Mouse (Mus musculus): ENCODE results near the gene Khdc4. TPM values are rescaled to one million over a fixed set of nuclear protein-coding genes. Genes with fewer than 3 reads are reported as not detected.
A peak's percentile ranks its signal among the peaks of the same experiment; 100 is the strongest.

The Khdc4 gene
- polyA plus RNA-seq, 1 experiment from 2014 or later: 71.4 TPM

- H3K36me3 ChIP-seq (ENCODE audit: insufficient read depth, low read length): no peaks in the 10 kb centered on the region
- H3K4me2 ChIP-seq (ENCODE audit: low read length): no peak overlapping the region
- H3K4me3 ChIP-seq (replicated peaks; ENCODE audit: low read depth, low read length): no peak overlapping the region
- peaks cover 10% of the 10 kb centered on the region; the same call in 1 of the 2 replicates for H3K4me1 ChIP-seq (replicated peaks; ENCODE audit: insufficient read depth, low read length)
- DNase-seq (ENCODE audit: low spot score): no peak
- no peaks in the 10 kb centered on the region for H3K27me3 ChIP-seq (ENCODE audit: insufficient read depth, low read length)
- no peak overlapping the region for H3K9ac ChIP-seq (ENCODE audit: low read depth, low read length)
- H3K9me3 ChIP-seq (replicated peaks; ENCODE audit: low read length): no peaks in the 10 kb centered on the region
- WGBS: 87% methylated on average over 2 of the region's 2 CpGs
- no peak for ATAC-seq (replicated peaks; ENCODE audit: low FRiP score, low read depth)
- TF ChIP-seq CTCF (IDR thresholded peaks at IDR 0.05; ENCODE audit: low read depth): no peak
- H3K27ac ChIP-seq: no peak overlapping the region
Measured at GRCm38 (mm10) chr3:88683814-88684213, 1.8 kb upstream of the Khdc4 start.

- no peaks in the 10 kb centered on the region for H3K27me3 ChIP-seq (ENCODE audit: insufficient read depth, low read length)
- H3K4me2 ChIP-seq (ENCODE audit: low read length): peak overlapping the region; percentile 58
- peak overlapping the region; percentile 99 for H3K27ac ChIP-seq
- ATAC-seq (replicated peaks; ENCODE audit: low FRiP score, low read depth) (no peak), DNase-seq (ENCODE audit: low spot score) (peak; percentile 12)
- no peaks in the 10 kb centered on the region for H3K9me3 ChIP-seq (replicated peaks; ENCODE audit: low read length)
- WGBS: 70% methylated on average over 6 of the region's 8 CpGs
- H3K9ac ChIP-seq (ENCODE audit: low read depth, low read length): no peak overlapping the region; the same call in 1 of the 2 replicates
- H3K4me1 ChIP-seq (replicated peaks; ENCODE audit: insufficient read depth, low read length): peaks cover 10% of the 10 kb centered on the region; the same call in 1 of the 2 replicates
- peaks cover 4% of the 10 kb centered on the region; the same call in 1 of the 2 replicates for H3K36me3 ChIP-seq (ENCODE audit: insufficient read depth, low read length)
- H3K4me3 ChIP-seq (replicated peaks; ENCODE audit: low read depth, low read length): peak overlapping the region; percentile 94
- TF ChIP-seq CTCF (IDR thresholded peaks at IDR 0.05; ENCODE audit: low read depth): peak; percentile 42; the same call in 1 of the 2 replicates
Measured at GRCm38 (mm10) chr3:88684236-88684979, 1.2 kb upstream of the Khdc4 start.

- under 1% methylated on average over 45 of the region's 45 CpGs for WGBS
Measured at GRCm38 (mm10) chr3:88685958-88686451, 402 bp downstream of the Khdc4 start.

GRCm38 (mm10) chr3:88686734-88687611 is 1.4 kb downstream of the Khdc4 start:
- WGBS: 21% methylated on average over 13 of the region's 13 CpGs
- peak overlapping the region; percentile 92 for H3K4me2 ChIP-seq (ENCODE audit: low read length)
- no peak for TF ChIP-seq CTCF (IDR thresholded peaks at IDR 0.05; ENCODE audit: low read depth)
- H3K36me3 ChIP-seq (ENCODE audit: insufficient read depth, low read length): peaks cover 26% of the 10 kb centered on the region
- H3K9me3 ChIP-seq (replicated peaks; ENCODE audit: low read length): no peaks in the 10 kb centered on the region
- H3K4me1 ChIP-seq (replicated peaks; ENCODE audit: insufficient read depth, low read length): peaks cover 10% of the 10 kb centered on the region; the same call in 1 of the 2 replicates
- H3K27ac ChIP-seq: peak overlapping the region; percentile 99; the same call in 1 of the 2 replicates
- ATAC-seq (replicated peaks; ENCODE audit: low FRiP score, low read depth) (no peak), DNase-seq (ENCODE audit: low spot score) (no peak)
- peak overlapping the region; percentile 95 for H3K9ac ChIP-seq (ENCODE audit: low read depth, low read length)
- no peaks in the 10 kb centered on the region for H3K27me3 ChIP-seq (ENCODE audit: insufficient read depth, low read length)
- peak overlapping the region; percentile 94 for H3K4me3 ChIP-seq (replicated peaks; ENCODE audit: low read depth, low read length)

More at GRCm38 (mm10) chr3:88685958-88686451, 402 bp downstream of the Khdc4 start:
- Histone ChIP-seq H3K9ac (ENCODE audit: low read depth, low read length) (peak overlapping the region; percentile 95), H3K27me3 (ENCODE audit: insufficient read depth, low read length) (no peaks in the 10 kb centered on the region), H3K4me1 (replicated peaks; ENCODE audit: insufficient read depth, low read length) (peaks cover 10% of the 10 kb centered on the region; the same call in 1 of the 2 replicates), H3K4me2 (ENCODE audit: low read length) (peak overlapping the region; percentile 92), H3K27ac (peak overlapping the region; percentile 99), H3K36me3 (ENCODE audit: insufficient read depth, low read length) (peaks cover 18% of the 10 kb centered on the region), H3K9me3 (replicated peaks; ENCODE audit: low read length) (no peaks in the 10 kb centered on the region), H3K4me3 (replicated peaks; ENCODE audit: low read depth, low read length) (peak overlapping the region; percentile 94)
- TF ChIP-seq CTCF (IDR thresholded peaks at IDR 0.05; ENCODE audit: low read depth): peak; percentile 43
- DNase-seq (ENCODE audit: low spot score) (peak; percentile 80), ATAC-seq (replicated peaks; ENCODE audit: low FRiP score, low read depth) (peak; percentile 55)

- 81% methylated on average over 5 of the region's 5 CpGs for WGBS
- no peak for TF ChIP-seq CTCF (IDR thresholded peaks at IDR 0.05; ENCODE audit: low read depth)
Measured at GRCm38 (mm10) chr3:88689079-88689478, 3.5 kb downstream of the Khdc4 start.

GRCm38 (mm10) chr3:88695545-88695944 is 9.9 kb downstream of the Khdc4 start:
- Histone ChIP-seq H3K36me3 (ENCODE audit: insufficient read depth, low read length) (peaks cover 85% of the 10 kb centered on the region), H3K27ac (no peak overlapping the region), H3K9ac (ENCODE audit: low read depth, low read length) (no peak overlapping the region), H3K9me3 (replicated peaks; ENCODE audit: low read length) (no peaks in the 10 kb centered on the region), H3K4me3 (replicated peaks; ENCODE audit: low read depth, low read length) (no peak overlapping the region), H3K4me2 (ENCODE audit: low read length) (no peak overlapping the region), H3K4me1 (replicated peaks; ENCODE audit: insufficient read depth, low read length) (no peaks in the 10 kb centered on the region), H3K27me3 (ENCODE audit: insufficient read depth, low read length) (no peaks in the 10 kb centered on the region)
- ATAC-seq (replicated peaks; ENCODE audit: low FRiP score, low read depth): no peak
- no peak for DNase-seq (ENCODE audit: low spot score)
- TF ChIP-seq CTCF (IDR thresholded peaks at IDR 0.05; ENCODE audit: low read depth): peak; percentile 13; the same call in 1 of the 2 replicates

More at GRCm38 (mm10) chr3:88689079-88689478, 3.5 kb downstream of the Khdc4 start:
- no peak overlapping the region for H3K4me2 ChIP-seq (ENCODE audit: low read length)
- H3K9me3 ChIP-seq (replicated peaks; ENCODE audit: low read length): no peaks in the 10 kb centered on the region
- H3K27ac ChIP-seq: no peak overlapping the region
- H3K4me1 ChIP-seq (replicated peaks; ENCODE audit: insufficient read depth, low read length): peaks cover 10% of the 10 kb centered on the region; the same call in 1 of the 2 replicates
- H3K4me3 ChIP-seq (replicated peaks; ENCODE audit: low read depth, low read length): no peak overlapping the region
- peaks cover 41% of the 10 kb centered on the region for H3K36me3 ChIP-seq (ENCODE audit: insufficient read depth, low read length)
- no peak overlapping the region for H3K9ac ChIP-seq (ENCODE audit: low read depth, low read length)
- no peak for DNase-seq (ENCODE audit: low spot score)
- H3K27me3 ChIP-seq (ENCODE audit: insufficient read depth, low read length): no peaks in the 10 kb centered on the region
- no peak for ATAC-seq (replicated peaks; ENCODE audit: low FRiP score, low read depth)

Measured in kidney, postnatal 0 days (tissue).